Mouse (Mus musculus) layer of hippocampus, postnatal 25 days (tissue): ENCODE measurements around the gene Pde8b. TPM values are rescaled to one million over a fixed set of nuclear protein-coding genes. Genes with fewer than 3 reads are reported as not detected.

Experiments used
- DNase-seq, 2 experiments: peaks; one replicate each; pipeline ENCODE4 v3.0.0; 2022; ENCODE audit warnings: mixed read lengths in 2 of 2, low spot score in 1 of 2; ENCODE audit errors: extremely low spot score in 1 of 2
- total RNA-seq, 2 experiments: library from RNA; stranded (reverse); gene quantifications; 2 replicates each; pipeline ENCODE4 v1.2.3; 2021

The Pde8b gene
- total RNA-seq, result 10 to 100 TPM; 91.7 to 97.0 TPM

GRCm38 (mm10) chr13:95249511-95250456, at the start of gene Pde8b:
Gene Pde8b (minus strand): TSS chr13:95250336.
- peak; percentile 18 to 20 for DNase-seq

GRCm38 (mm10) chr13:95291983-95292382, 41.8 kb upstream of the Pde8b start:
- no peak for DNase-seq

- DNase-seq, result no peak
Observed at GRCm38 (mm10) chr13:95288027-95288426, 37.9 kb upstream of the Pde8b start.

- peak; percentile 49 to 69 for DNase-seq
Observed at GRCm38 (mm10) chr13:95286989-95287388, 36.9 kb upstream of the Pde8b start.

DNA sequence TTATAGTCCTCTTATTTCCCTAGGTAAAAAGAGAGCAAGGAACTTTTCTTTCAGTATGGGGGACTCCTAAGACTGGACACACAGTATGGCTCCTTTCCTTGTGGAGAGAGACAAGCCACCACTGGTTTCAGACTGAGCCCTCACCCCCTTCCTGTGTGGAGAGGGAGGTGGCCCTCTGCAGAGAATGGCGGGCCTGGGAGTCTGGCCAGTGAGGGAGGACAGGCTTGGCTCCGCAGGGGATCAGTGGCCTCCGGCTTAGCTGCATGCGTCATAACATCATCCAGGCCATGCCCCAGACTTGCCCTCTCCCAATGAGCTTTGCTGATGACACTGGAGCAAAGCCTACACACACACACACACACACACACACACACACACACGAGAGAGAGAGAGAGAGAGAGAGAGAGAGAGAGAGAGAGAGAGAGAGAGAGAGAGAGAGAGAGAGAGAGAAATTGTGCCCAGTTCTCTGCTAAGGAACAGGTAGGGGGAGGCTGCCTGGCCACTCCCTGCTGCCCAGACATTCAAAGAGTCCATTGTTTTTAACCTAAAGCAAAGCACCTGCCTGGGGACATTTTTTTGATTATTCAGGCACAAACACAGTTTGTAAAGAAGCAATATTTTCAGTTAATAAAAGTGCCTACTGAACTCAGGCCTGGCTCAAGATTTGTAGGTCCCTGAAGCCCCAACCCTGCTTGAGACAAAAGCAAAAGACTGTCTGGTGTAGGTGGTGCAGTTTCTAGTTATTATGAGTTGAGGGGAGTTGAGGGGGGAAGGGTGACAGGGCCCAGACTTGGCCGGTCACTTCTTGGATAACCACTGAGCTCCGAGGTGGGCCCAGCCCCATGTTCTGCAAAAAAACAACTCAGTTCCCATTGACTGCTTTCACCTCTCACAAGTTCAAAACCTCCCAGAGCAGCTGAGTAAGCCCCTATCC, 31.9 kb upstream of the Pde8b start:
- no peak for DNase-seq

- no peak for DNase-seq
Observed at GRCm38 (mm10) chr13:95278426-95279025, 28.4 kb upstream of the Pde8b start.

- DNase-seq, result no peak
Observed at GRCm38 (mm10) chr13:95264691-95265090, 14.6 kb upstream of the Pde8b start.

DNA sequence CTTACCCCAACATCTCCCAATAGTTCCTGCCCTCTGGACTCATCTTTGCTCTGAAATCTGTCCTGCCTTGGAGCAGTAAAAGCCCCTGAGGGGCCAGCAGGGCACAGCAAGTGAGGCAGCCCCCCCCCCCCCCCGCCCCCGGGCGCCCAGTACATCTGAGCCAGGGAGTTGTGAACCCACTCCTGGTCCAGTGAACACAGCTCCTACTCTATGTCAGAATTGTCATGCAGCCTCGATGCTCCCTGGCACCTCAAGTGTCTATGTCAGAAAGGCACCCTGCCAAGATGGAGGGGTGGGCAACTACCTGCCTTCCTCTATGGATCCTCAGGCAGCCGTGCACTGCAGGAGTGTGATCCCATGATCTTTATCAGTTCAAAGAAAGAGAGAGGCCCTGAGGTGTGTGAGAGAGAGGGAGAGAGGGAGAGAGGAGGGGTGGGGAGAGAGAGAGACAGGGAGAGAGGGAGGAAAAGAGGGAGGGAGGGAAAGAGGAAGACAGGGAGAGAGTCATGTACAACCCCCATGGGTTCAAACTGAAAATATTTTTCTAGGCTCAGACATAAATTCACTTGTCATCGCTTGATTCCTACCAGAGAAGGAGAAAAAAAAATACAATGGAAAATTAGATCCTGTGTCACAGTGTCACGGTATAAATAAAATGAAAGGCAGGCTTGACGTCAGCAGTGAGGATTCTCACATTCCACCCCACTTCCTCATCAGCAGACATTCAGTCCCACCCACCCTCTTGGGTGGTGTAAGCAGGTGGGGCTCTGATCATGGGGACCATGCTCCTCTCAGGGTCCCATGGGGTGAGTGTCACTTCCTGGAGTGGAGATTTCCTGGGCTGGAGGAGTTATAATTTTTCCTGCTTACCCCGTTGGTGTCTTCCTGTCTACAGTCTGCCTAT, 11.0 kb upstream of the Pde8b start:
- no peak for DNase-seq

GRCm38 (mm10) chr13:95260391-95260790, 10.3 kb upstream of the Pde8b start:
- no peak for DNase-seq

- DNase-seq, result no peak
Observed at GRCm38 (mm10) chr13:95257083-95257482, 6.9 kb upstream of the Pde8b start.

DNA sequence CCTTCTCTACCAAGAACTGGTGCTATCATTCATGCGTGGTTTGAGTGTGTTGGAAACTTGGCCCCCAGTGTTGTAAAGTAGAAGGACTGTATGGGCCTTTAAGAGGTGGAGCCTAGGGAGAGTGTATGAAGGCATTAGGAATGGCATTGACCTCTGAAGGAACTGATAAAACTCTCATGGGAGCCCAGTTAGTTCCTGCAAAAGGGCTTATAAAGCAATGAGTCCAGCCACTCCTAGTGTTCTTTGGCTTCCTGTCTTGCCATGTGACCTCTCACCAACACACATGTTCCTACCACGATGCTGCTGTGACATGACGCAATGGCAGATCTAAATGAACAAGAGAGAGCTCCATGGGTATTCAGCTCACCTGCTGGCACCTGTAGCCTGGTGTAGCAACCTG, 4.9 kb upstream of the Pde8b start:
- no peak for DNase-seq

DNA sequence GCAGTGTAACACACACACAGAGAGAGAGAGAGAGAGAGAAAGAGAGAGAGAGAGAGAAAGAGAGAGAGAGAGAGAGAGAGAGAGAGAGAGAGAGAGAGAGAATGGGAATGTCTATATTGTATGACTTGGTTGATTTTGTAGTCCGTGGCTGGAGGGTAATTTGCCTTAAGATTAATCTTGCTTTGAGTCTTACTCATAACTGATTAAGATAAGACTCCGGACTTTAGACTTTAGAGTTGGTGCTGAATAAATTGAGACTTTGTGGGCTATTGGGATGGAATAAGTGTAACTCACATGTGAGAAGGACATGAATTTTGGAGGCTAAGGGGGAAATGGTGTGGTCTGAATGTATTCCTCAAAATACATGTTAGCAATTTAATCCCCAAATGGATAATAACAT, 7.1 kb downstream of the Pde8b start:
- no peak for DNase-seq

DNA sequence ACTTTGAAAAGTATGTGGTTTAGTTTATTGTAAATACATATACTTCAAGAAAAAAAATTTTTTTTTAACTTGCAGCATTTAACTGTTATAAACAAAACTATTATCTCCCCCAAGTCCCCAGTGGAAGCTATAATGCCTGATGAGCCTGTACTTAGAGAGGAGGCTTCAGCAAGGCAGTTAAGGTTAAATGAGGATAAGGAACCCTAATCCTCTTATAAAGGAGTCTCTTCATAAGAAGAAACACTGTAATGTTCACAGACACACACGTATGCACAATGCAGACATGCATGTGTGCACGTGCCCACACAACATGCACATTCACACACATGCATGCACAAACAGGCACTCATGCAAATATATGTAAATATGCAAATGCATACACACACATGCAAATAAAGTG, 12.6 kb downstream of the Pde8b start:
- DNase-seq, result no peak

DNA sequence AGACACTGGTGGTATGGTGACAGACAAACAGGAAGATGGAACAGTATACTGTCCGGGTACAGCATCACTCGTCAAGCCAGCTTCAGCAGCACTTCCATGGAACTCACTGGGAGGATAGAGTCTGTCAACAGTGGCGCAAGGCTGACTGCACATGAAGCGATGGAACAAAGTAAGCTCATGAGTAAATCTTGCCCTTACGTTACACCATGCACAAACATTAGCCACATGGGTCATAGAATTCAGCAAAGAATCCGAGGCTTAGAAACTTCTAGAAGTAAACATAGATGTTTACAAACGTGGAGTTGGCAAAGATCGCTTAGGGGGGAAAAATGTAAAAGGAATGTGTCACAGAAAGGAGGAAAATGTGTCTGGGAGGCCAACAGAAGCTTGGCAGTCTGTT, 14.9 kb downstream of the Pde8b start:
- no peak for DNase-seq

- no peak for DNase-seq
Observed at GRCm38 (mm10) chr13:95231366-95232138, 18.6 kb downstream of the Pde8b start.

GRCm38 (mm10) chr13:95230326-95230725, 19.8 kb downstream of the Pde8b start:
- no peak for DNase-seq

DNA sequence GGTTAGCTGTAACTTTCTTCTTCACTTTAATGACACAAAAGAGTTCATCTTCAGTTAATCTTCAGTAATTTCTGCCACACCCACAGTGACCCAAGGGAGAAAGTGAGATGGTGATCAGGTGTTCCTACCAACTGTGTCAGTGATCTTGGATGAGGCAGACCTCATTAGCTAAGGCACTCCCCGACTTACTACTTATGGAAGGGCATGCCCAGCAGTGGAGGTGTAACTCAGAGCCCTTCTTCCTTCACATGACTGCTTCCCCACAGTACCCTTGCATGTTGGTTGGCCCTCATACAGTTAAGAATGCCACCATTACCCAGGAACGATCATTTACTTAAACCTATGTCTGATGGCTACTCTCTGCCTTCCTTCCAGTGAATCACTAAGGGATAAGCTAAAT, 25.6 kb downstream of the Pde8b start:
- DNase-seq, result no peak

DNA sequence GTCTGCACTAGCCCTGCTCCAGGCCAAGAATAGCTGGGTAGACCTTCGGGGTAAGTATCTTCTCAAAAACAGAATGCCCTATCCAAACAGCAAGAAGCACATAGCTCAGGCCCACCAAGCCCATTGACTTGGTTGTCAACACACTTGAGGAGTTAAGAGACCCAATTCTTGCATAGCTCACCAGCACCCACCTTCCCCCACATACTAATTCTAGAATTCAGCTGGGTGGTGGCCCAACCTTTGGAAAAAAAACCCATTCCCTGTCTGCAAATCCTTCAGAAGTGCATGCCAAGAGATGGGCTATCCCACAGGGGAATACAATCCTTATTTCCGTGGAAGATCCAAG, 26.7 kb downstream of the Pde8b start:
- no peak for DNase-seq
